Mouse (Mus musculus): ENCODE data around the gene Cit. TPM values are rescaled to one million over a fixed set of nuclear protein-coding genes. Genes with fewer than 3 reads are reported as not detected.
A peak's percentile ranks its signal among the peaks of the same experiment; 100 is the strongest.
"Not testable (repeated sequence)": the region's sequence is repeated elsewhere in the genome, so short reads cannot be mapped to it uniquely, and the experiment has no call there.

The Cit gene
- polyA plus RNA-seq, 1 experiment: 19.0 TPM

GRCm38 (mm10) chr5:115821200-115821599 is 23.9 kb upstream of the Cit start:
- Histone ChIP-seq H3K36me3 (ENCODE audit: control insufficient read depth, insufficient read depth, low read length) (no peaks in the 10 kb centered on the region), H3K27ac (ENCODE audit: control insufficient read depth, insufficient read depth, low read depth, low read length) (no peak overlapping the region), H3K4me1 (ENCODE audit: control insufficient read depth, insufficient read depth, low read length) (no peaks in the 10 kb centered on the region; the same call in none of the 2 replicates), H3K4me3 (ENCODE audit: control insufficient read depth, low read depth, low read length) (no peak overlapping the region), H3K27me3 (ENCODE audit: control insufficient read depth, insufficient read depth, low read length) (no peaks in the 10 kb centered on the region)
- peak; percentile 62; the same call in 1 of the 2 replicates for TF ChIP-seq CTCF (IDR thresholded peaks at IDR 0.05; ENCODE audit: control insufficient read depth, insufficient read depth, insufficient replicate concordance, low read depth, low read length)
- TF ChIP-seq POLR2A (IDR thresholded peaks at IDR 0.05; ENCODE audit: control insufficient read depth, low read depth, low read length): no peak

- no peaks in the 10 kb centered on the region for H3K27me3 ChIP-seq (ENCODE audit: control insufficient read depth, insufficient read depth, low read length)
- peak overlapping the region; percentile 50; the same call in 1 of the 2 replicates for H3K4me3 ChIP-seq (ENCODE audit: control insufficient read depth, low read depth, low read length)
- H3K36me3 ChIP-seq (ENCODE audit: control insufficient read depth, insufficient read depth, low read length): no peaks in the 10 kb centered on the region
- TF ChIP-seq CTCF (IDR thresholded peaks at IDR 0.05; ENCODE audit: control insufficient read depth, insufficient read depth, insufficient replicate concordance, low read depth, low read length): no peak
- no peak for TF ChIP-seq POLR2A (IDR thresholded peaks at IDR 0.05; ENCODE audit: control insufficient read depth, low read depth, low read length)
- no peaks in the 10 kb centered on the region; the same call in none of the 2 replicates for H3K4me1 ChIP-seq (ENCODE audit: control insufficient read depth, insufficient read depth, low read length)
- H3K27ac ChIP-seq (ENCODE audit: control insufficient read depth, insufficient read depth, low read depth, low read length): no peak overlapping the region
These were observed 23.2 kb upstream of the Cit start for GRCm38 (mm10) chr5:115821910-115822309.

GRCm38 (mm10) chr5:115832754-115833153 is 12.3 kb upstream of the Cit start:
- TF ChIP-seq CTCF (IDR thresholded peaks at IDR 0.05; ENCODE audit: control insufficient read depth, insufficient read depth, insufficient replicate concordance, low read depth, low read length) (no peak), POLR2A (IDR thresholded peaks at IDR 0.05; ENCODE audit: control insufficient read depth, low read depth, low read length) (no peak)
- no peaks in the 10 kb centered on the region for H3K4me1 ChIP-seq (ENCODE audit: control insufficient read depth, insufficient read depth, low read length)

GRCm38 (mm10) chr5:115833806-115834205 is 11.3 kb upstream of the Cit start:
- not testable (repeated sequence) for H3K36me3 ChIP-seq (ENCODE audit: control insufficient read depth, insufficient read depth, low read length); H3K4me3 ChIP-seq (ENCODE audit: control insufficient read depth, low read depth, low read length); H3K27ac ChIP-seq (ENCODE audit: control insufficient read depth, insufficient read depth, low read depth, low read length); H3K27me3 ChIP-seq (ENCODE audit: control insufficient read depth, insufficient read depth, low read length); H3K4me1 ChIP-seq (ENCODE audit: control insufficient read depth, insufficient read depth, low read length)

More at GRCm38 (mm10) chr5:115832754-115833153, 12.3 kb upstream of the Cit start:
- Histone ChIP-seq H3K27me3 (ENCODE audit: control insufficient read depth, insufficient read depth, low read length) (no peaks in the 10 kb centered on the region), H3K27ac (ENCODE audit: control insufficient read depth, insufficient read depth, low read depth, low read length) (no peak overlapping the region), H3K36me3 (ENCODE audit: control insufficient read depth, insufficient read depth, low read length) (no peaks in the 10 kb centered on the region), H3K4me3 (ENCODE audit: control insufficient read depth, low read depth, low read length) (no peak overlapping the region)

GRCm38 (mm10) chr5:115835291-115835690 is 9.8 kb upstream of the Cit start:
- Histone ChIP-seq H3K27me3 (ENCODE audit: control insufficient read depth, insufficient read depth, low read length) (no peaks in the 10 kb centered on the region), H3K4me3 (ENCODE audit: control insufficient read depth, low read depth, low read length) (no peak overlapping the region), H3K4me1 (ENCODE audit: control insufficient read depth, insufficient read depth, low read length) (no peaks in the 10 kb centered on the region), H3K27ac (ENCODE audit: control insufficient read depth, insufficient read depth, low read depth, low read length) (no peak overlapping the region), H3K36me3 (ENCODE audit: control insufficient read depth, insufficient read depth, low read length) (no peaks in the 10 kb centered on the region)
- TF ChIP-seq CTCF (IDR thresholded peaks at IDR 0.05; ENCODE audit: control insufficient read depth, insufficient read depth, insufficient replicate concordance, low read depth, low read length) (peak; percentile 46; the same call in 1 of the 2 replicates), POLR2A (IDR thresholded peaks at IDR 0.05; ENCODE audit: control insufficient read depth, low read depth, low read length) (no peak)

- Histone ChIP-seq H3K4me1 (ENCODE audit: control insufficient read depth, insufficient read depth, low read length) (no peaks in the 10 kb centered on the region; the same call in 1 of the 2 replicates), H3K36me3 (ENCODE audit: control insufficient read depth, insufficient read depth, low read length) (no peaks in the 10 kb centered on the region), H3K27ac (ENCODE audit: control insufficient read depth, insufficient read depth, low read depth, low read length) (no peak overlapping the region), H3K27me3 (ENCODE audit: control insufficient read depth, insufficient read depth, low read length) (no peaks in the 10 kb centered on the region), H3K4me3 (ENCODE audit: control insufficient read depth, low read depth, low read length) (no peak overlapping the region)
- no peak for TF ChIP-seq CTCF (IDR thresholded peaks at IDR 0.05; ENCODE audit: control insufficient read depth, insufficient read depth, insufficient replicate concordance, low read depth, low read length)
- no peak for TF ChIP-seq POLR2A (IDR thresholded peaks at IDR 0.05; ENCODE audit: control insufficient read depth, low read depth, low read length)
These were observed 7.0 kb upstream of the Cit start for GRCm38 (mm10) chr5:115838059-115838458.

GRCm38 (mm10) chr5:115840453-115840852 is 4.6 kb upstream of the Cit start:
- Histone ChIP-seq H3K27me3 (ENCODE audit: control insufficient read depth, insufficient read depth, low read length) (no peaks in the 10 kb centered on the region), H3K4me1 (ENCODE audit: control insufficient read depth, insufficient read depth, low read length) (peaks cover 6% of the 10 kb centered on the region), H3K36me3 (ENCODE audit: control insufficient read depth, insufficient read depth, low read length) (no peaks in the 10 kb centered on the region; the same call in 1 of the 2 replicates), H3K27ac (ENCODE audit: control insufficient read depth, insufficient read depth, low read depth, low read length) (no peak overlapping the region), H3K4me3 (ENCODE audit: control insufficient read depth, low read depth, low read length) (no peak overlapping the region)
- TF ChIP-seq POLR2A (IDR thresholded peaks at IDR 0.05; ENCODE audit: control insufficient read depth, low read depth, low read length) (no peak), CTCF (IDR thresholded peaks at IDR 0.05; ENCODE audit: control insufficient read depth, insufficient read depth, insufficient replicate concordance, low read depth, low read length) (no peak)

Measured in testis, adult 2 months (tissue).